Mouse (Mus musculus) lung, postnatal 0 days (tissue): ENCODE data around the gene Perm1.

ENCODE experiments used
- CTCF ChIP-seq: IDR thresholded peaks from 2 replicates; pipeline ENCODE4 v1.5.1; 2016; ENCODE audit warnings: antibody characterized with exemption, mild to moderate bottlenecking
- EP300 ChIP-seq: IDR thresholded peaks from 2 replicates; pipeline ENCODE4 v1.6.1; 2016; ENCODE audit warnings: antibody characterized with exemption, mild to moderate bottlenecking, control low read depth

- TF ChIP-seq CTCF (no peak), EP300 (no peak)
These were observed 21.3 kb upstream of the Perm1 start for GRCm38 (mm10) chr4:156194346-156194745.
